Mouse (Mus musculus) small intestine, adult 2 months (tissue): ENCODE results near the gene Ephb1. TPM values are rescaled to one million over a fixed set of nuclear protein-coding genes. Genes with fewer than 3 reads are reported as not detected.

Source experiments
- H3K27ac ChIP-seq: fragments of 200-500 bp; 2 replicates; pipeline ENCODE4 v1.5.1; 2012; ENCODE audit warnings: low read depth, low read length, control low read depth, inconsistent platforms; ENCODE audit not compliant: insufficient read depth
- H3K27me3 ChIP-seq: fragments of 200-500 bp; 2 replicates; pipeline ENCODE4 v1.6.1; 2012; ENCODE audit warnings: mild to moderate bottlenecking, moderate library complexity, low read length, inconsistent platforms; ENCODE audit not compliant: control insufficient read depth, insufficient read depth
- H3K36me3 ChIP-seq: fragments of 200-500 bp; 2 replicates; pipeline ENCODE4 v1.6.1; 2012; ENCODE audit warnings: mild to moderate bottlenecking, low read length, control low read depth, inconsistent platforms; ENCODE audit not compliant: control insufficient read depth, insufficient read depth
- H3K4me1 ChIP-seq: fragments of 200-500 bp; 2 replicates; pipeline ENCODE4 v1.6.1; 2012; ENCODE audit warnings: low read length, inconsistent platforms, mixed read lengths; ENCODE audit not compliant: control insufficient read depth, insufficient read depth, insufficient read length
- H3K4me3 ChIP-seq: fragments of 200-500 bp; 2 replicates; pipeline ENCODE4 v1.5.1; 2012; ENCODE audit warnings: low read depth, mild to moderate bottlenecking, control low read depth, inconsistent platforms, low read length, moderate library complexity
- CTCF ChIP-seq: fragments of 200-500 bp; IDR thresholded peaks from 2 replicates; pipeline ENCODE4 v1.5.1; 2012; ENCODE audit warnings: low read depth, mild to moderate bottlenecking, control low read depth, inconsistent platforms, low read length, moderate library complexity, mixed read lengths; ENCODE audit not compliant: insufficient replicate concordance, insufficient read length; ENCODE audit errors: extremely low read depth
- POLR2A ChIP-seq: fragments of 200-500 bp; IDR thresholded peaks from 2 replicates; pipeline ENCODE4 v1.6.1; 2012; ENCODE audit warnings: low read depth, mild to moderate bottlenecking, control low read depth, inconsistent platforms, low read length, moderate library complexity
- whole genome bisulfite sequencing: fragments of 180-500 bp; shearing (Covaris S2); methylation state at CpG from one replicate; pipeline ENCODE4 v1.1.7; 2018; 5-methylcytosine and 5-hydroxymethylcytosine counted together
- polyA plus RNA-seq: library from polyadenylated mRNA; depleted of rRNA; stranded (reverse); fragments of >200 nt; gene quantifications from 2 replicates; pipeline ENCODE4 v1.2.3, GENCODE M21; 2012

Gene Ephb1
- polyA plus RNA-seq, 1 experiment, result 1.0 TPM

DNA sequence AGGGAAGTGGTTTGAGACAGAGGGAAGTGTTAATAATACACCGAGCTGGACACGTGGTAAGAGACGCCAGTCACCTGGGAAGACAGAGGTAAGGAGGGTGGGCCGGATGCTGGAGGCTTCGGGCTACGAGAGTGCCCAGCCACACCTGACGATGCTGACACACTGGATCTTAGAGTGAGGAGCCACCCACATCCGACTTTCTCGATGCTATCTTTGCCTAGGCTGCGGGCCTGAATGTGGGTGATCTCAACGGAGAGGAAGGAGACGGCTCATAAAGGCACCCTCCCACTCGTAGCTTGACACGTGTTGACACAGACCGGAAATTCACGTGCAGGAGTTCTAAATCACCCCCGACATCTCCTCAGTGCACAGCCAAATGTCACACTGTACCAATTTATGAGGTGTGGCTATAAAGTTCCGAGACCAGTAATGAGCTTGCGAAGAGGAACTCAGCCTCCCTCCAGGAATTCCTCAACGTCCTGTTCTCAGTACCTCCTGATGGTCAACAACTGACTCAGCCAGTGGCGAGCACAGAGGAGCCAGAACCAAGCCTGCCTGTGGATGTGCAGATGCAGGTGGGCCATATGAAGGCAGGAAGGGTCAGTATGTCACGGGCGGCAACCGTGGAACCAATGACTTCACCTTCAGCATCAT lies 268.3 kb downstream of the Ephb1 start:
- Histone ChIP-seq H3K4me1 (no peaks in the 10 kb centered on the region), H3K27me3 (no peaks in the 10 kb centered on the region), H3K4me3 (no peak overlapping the region), H3K27ac (no peak overlapping the region), H3K36me3 (no peaks in the 10 kb centered on the region)
- WGBS, result 70% methylated on average over 24 of the region's 24 CpGs
- TF ChIP-seq CTCF (no peak), POLR2A (no peak)

DNA sequence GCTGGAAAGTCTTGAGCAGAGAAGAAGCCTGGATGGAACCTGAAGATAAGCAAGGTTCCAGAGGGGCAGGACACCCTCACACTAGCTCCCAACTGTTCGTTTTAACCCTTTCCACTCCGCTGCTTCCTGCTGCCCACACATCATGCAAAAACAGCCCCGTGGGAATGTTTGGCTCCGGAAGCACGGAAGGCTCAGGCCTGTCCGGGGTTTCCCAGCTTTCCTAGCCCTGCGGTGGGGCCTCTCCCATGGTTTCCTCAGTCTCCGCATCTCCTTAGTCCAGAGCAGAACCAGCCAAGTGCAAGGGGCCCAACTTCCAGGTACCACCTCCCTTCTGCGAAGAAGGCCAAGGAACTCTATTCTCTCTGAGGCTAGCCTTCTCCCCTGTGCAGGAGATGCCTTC lies 269.0 kb downstream of the Ephb1 start:
- no peak for TF ChIP-seq POLR2A
- TF ChIP-seq CTCF, result no peak
- WGBS, result 89% methylated on average over 9 of the region's 9 CpGs
- no peaks in the 10 kb centered on the region for H3K4me1 ChIP-seq
- no peak overlapping the region for H3K27ac ChIP-seq
- no peak overlapping the region for H3K4me3 ChIP-seq
- no peaks in the 10 kb centered on the region for H3K36me3 ChIP-seq
- no peaks in the 10 kb centered on the region for H3K27me3 ChIP-seq

DNA sequence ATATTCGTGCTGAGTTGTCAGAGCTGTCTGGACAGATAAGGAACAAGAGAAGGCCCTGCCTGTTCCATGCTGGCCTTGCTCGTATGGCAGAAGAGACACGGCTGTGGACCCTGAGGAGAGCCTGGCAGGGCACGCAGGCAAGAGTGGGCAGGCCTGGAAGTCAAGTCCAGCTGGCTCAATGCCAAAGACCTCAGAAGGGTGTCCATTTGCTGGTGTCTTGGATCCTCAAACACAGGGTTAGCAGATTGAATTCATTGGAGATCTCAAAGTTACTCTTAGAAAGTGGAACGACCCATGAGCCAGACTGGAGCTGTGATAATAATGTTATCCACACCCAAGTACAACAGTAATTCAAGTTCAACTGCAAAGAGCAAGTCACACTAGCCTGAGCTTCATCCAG lies 273.6 kb downstream of the Ephb1 start:
- 74% methylated on average over 5 of the region's 5 CpGs for WGBS
- no peaks in the 10 kb centered on the region for H3K36me3 ChIP-seq
- no peaks in the 10 kb centered on the region for H3K27me3 ChIP-seq
- H3K27ac ChIP-seq, result no peak overlapping the region
- no peak overlapping the region for H3K4me3 ChIP-seq
- no peaks in the 10 kb centered on the region for H3K4me1 ChIP-seq
- no peak for TF ChIP-seq POLR2A
- TF ChIP-seq CTCF, result no peak

DNA sequence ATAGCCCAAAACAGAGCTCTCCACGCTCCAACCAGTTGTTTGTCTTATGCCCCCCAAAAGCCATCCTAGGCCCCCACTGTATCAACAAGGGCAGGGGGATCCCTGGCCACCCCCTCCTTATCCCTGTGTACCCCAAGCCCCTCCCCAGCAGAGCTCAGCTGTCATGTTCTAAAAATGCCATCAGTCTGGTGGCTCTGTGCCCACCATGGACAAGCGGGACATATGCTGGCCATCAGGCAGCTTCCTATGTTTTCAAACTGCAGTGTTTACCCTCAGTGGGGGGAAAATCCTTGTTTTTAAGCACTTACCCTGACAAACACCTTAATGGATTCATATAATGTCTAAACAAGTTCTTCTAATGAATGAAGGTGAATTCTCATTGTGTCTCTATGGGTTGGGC lies 275.3 kb downstream of the Ephb1 start:
- Histone ChIP-seq H3K27me3 (no peaks in the 10 kb centered on the region), H3K4me3 (no peak overlapping the region), H3K4me1 (no peaks in the 10 kb centered on the region), H3K36me3 (no peaks in the 10 kb centered on the region), H3K27ac (no peak overlapping the region)
- 91% methylated on average over 2 of the region's 2 CpGs for WGBS
- TF ChIP-seq CTCF (no peak), POLR2A (no peak)

DNA sequence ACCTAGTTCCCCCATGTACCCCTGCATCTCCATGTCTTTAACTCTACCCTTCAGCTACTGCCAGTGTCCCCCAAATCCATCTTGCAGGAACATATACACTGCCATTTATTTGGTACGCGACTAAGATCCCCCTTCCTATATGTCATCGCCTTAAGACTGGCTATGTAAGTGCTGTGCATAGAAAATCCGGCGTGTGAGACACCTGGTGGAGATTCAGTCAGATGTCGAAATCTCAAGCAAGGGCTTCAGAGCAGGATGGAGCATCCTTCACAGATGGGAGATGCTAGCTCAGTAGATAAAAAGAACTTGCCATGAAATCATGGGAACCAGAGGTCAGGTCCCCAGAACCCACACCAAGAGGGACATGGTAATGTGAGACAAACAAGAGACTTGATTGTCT lies 276.3 kb downstream of the Ephb1 start:
- WGBS, result 78% methylated on average over 6 of the region's 6 CpGs
- TF ChIP-seq POLR2A, result no peak
- no peak for TF ChIP-seq CTCF
- no peaks in the 10 kb centered on the region for H3K4me1 ChIP-seq
- no peaks in the 10 kb centered on the region for H3K27me3 ChIP-seq
- no peak overlapping the region for H3K4me3 ChIP-seq
- H3K27ac ChIP-seq, result no peak overlapping the region
- H3K36me3 ChIP-seq, result no peaks in the 10 kb centered on the region

DNA sequence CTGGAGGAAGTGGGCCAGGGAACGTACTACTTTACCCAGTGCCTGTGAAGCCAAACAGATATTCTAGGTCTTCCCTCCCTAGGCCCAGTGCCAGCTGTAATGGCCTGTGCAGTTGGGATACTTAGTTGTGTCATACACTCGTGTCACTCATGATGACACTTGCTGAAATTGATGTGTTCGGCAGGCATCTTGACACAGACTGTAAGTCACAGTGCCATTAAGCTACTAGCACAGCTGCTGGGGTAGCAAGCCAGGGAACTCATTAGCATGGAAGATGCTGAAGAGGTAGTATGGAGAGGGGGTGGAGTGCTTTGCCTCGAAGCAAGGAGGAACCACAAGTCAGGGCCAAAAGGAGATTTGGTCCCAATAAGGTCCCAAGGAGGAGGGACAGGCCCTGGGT lies 279.0 kb downstream of the Ephb1 start:
- Histone ChIP-seq H3K27ac (no peak overlapping the region), H3K27me3 (no peaks in the 10 kb centered on the region), H3K36me3 (no peaks in the 10 kb centered on the region), H3K4me3 (no peak overlapping the region), H3K4me1 (no peaks in the 10 kb centered on the region)
- TF ChIP-seq POLR2A, result no peak
- no peak for TF ChIP-seq CTCF
- WGBS, result 61% methylated on average over 4 of the region's 4 CpGs

DNA sequence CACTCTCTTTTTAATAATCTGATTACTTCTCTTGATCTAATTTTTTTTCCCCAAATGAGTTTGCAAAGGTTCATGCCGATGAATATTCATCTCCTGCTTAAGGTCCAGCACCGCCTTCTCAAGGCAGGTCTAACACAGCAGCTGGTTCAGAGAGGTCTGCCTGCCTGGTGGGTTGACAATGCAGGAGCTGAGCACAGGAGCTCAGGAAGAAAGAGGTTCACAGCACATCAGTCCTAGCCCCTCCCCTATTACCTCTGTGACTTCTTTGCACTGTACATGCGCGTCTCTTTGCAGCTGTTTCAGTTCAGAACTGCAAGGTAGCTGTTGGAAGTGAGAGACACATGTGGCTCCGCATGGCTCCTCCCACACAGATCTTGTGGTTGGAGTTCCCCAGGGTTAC lies 281.1 kb downstream of the Ephb1 start:
- no peak for TF ChIP-seq POLR2A
- TF ChIP-seq CTCF, result no peak
- H3K36me3 ChIP-seq, result no peaks in the 10 kb centered on the region
- no peak overlapping the region for H3K4me3 ChIP-seq
- no peaks in the 10 kb centered on the region for H3K27me3 ChIP-seq
- H3K4me1 ChIP-seq, result no peaks in the 10 kb centered on the region
- H3K27ac ChIP-seq, result no peak overlapping the region
- 90% methylated on average over 5 of the region's 5 CpGs for WGBS
